Mouse (Mus musculus): ENCODE results near the gene Siah2. TPM values are rescaled to one million over a fixed set of nuclear protein-coding genes. Genes with fewer than 3 reads are reported as not detected.

Siah2 gene
- polyA plus RNA-seq (2015; fragmentation: Nextera tagmentation; extraction: Ambion mirVana): 8.1 and 8.3 TPM in 2 replicates

GRCm38 (mm10) chr3:58691997-58692721, at the start of gene Siah2:
Gene Siah2, minus strand, starts transcription at chr3:58692400.
- peaks cover 9% of the 10 kb centered on the region; the same call in 1 of the 2 replicates for H3K27me3 ChIP-seq
- under 1% methylated on average over 65 of the region's 87 CpGs for WGBS
- H3K9ac ChIP-seq: peak within 1 kb of the TSS; percentile 93
- no peaks in the 10 kb centered on the region for H3K9me3 ChIP-seq
- peak within 1 kb of the TSS; percentile 84 for H3K4me3 ChIP-seq
- peak within 1 kb of the TSS; percentile 92 for H3K27ac ChIP-seq
- H3K4me1 ChIP-seq (replicated peaks): peaks cover 22% of the 10 kb centered on the region
- no peaks in the 10 kb centered on the region for H3K36me3 ChIP-seq
- ATAC-seq (ENCODE audit: low FRiP score): peak; percentile 98
- H3K4me2 ChIP-seq: peak within 1 kb of the TSS; percentile 86

DNA sequence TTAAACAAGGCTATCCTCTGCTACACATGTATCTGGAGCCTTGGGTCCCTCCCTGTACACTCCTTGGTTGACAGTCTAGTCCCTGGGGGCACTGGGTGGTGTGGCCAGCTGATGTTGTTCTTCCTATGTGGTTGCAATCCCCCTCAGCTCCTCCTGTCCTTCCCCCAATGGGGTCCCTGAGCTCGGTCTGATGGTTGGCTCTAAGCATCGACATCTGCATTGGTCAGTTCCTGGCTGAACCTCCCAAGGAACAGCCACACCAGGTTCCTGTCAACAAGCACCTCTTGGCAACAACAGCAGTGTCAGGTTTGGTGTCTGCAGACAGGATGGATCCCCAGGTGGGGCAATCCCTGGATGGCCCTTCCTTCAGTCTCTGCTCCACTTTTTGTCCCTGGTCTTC, 47.3 kb upstream of the Siah2 start:
- no peaks in the 10 kb centered on the region for H3K9me3 ChIP-seq

DNA sequence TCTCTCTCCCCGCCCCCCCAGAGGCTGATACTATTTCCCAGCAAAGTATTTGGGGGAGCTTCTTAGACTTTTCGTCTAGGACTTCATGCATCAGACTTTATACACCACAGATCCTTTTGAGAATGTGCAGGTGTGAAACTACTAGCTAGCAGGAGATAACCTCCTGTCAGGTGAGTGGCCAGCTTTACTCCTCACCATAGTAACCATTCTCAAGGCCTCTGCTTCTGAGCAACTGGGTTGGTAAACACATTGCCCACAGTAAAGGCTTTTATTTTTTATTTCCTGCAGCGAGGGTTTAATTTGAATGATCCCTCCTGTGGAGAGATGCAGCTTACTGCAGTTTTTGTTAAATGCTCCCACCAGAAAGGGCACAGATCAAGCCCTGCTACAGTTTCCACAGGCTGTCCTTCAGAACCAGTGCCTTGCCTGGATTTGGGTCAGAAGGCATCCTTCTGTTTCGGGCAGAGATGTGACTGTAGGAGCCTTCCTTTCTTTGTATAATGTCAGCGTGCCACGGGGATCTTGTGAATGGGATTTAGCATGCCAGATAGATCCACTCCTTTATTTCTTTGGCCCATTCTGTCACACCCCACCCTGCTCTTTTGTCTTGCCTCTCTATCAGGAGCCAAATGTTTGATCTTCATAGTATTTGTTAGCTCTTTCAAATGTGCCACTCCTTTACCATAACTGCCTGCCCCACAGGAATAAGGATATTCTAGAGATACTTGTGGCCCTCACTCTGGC, 46.3 kb upstream of the Siah2 start:
- no peaks in the 10 kb centered on the region for H3K9me3 ChIP-seq
- ATAC-seq (ENCODE audit: low FRiP score): no peak
- no peak overlapping the region for H3K9ac ChIP-seq
- H3K27ac ChIP-seq: peak overlapping the region; percentile 23; the same call in 1 of the 2 replicates
- peaks cover 8% of the 10 kb centered on the region for H3K4me1 ChIP-seq (replicated peaks)
- 16% methylated on average over 6 of the region's 6 CpGs for WGBS
- no peak overlapping the region for H3K4me2 ChIP-seq
- no peak overlapping the region for H3K4me3 ChIP-seq
- no peaks in the 10 kb centered on the region for H3K36me3 ChIP-seq
- no peaks in the 10 kb centered on the region for H3K27me3 ChIP-seq

More for the DNA sequence above, 47.3 kb upstream of the Siah2 start:
- no peak for ATAC-seq (ENCODE audit: low FRiP score)
- Histone ChIP-seq H3K4me2 (no peak overlapping the region), H3K27ac (no peak overlapping the region), H3K4me3 (no peak overlapping the region), H3K4me1 (replicated peaks) (peaks cover 8% of the 10 kb centered on the region), H3K36me3 (no peaks in the 10 kb centered on the region), H3K27me3 (no peaks in the 10 kb centered on the region), H3K9ac (no peak overlapping the region)
- WGBS: 72% methylated on average over 2 of the region's 2 CpGs

- ATAC-seq (ENCODE audit: low FRiP score): no peak
- H3K4me3 ChIP-seq: no peak overlapping the region
- H3K27me3 ChIP-seq: no peaks in the 10 kb centered on the region
- H3K4me2 ChIP-seq: no peak overlapping the region
- peaks cover 5% of the 10 kb centered on the region for H3K4me1 ChIP-seq (replicated peaks)
- no peak overlapping the region for H3K9ac ChIP-seq
- no peaks in the 10 kb centered on the region for H3K9me3 ChIP-seq
- 72% methylated on average over 5 of the region's 5 CpGs for WGBS
- no peaks in the 10 kb centered on the region for H3K36me3 ChIP-seq
- H3K27ac ChIP-seq: no peak overlapping the region
Measured at GRCm38 (mm10) chr3:58731520-58731919, 39.3 kb upstream of the Siah2 start.

DNA sequence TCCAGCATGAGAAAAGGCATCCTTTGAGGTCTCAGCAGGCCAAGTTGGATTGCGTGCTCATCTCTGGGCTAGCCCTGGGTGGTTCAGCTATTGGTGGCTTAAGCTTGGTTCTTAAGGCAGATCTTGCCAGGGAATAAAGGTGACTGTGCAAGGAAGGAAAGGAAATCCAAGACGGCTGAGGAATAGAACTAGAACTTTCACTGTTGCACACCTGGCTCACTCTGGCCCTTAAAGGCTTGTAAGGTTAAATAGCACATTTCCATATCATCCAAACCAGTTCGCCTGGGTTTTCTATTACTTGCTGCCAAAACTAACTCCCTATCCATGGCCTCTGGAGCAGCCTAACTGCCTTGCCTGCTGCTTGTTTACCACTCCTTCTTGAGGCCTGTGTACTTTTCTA, 38.4 kb upstream of the Siah2 start:
- H3K9ac ChIP-seq: no peak overlapping the region
- H3K36me3 ChIP-seq: no peaks in the 10 kb centered on the region
- peaks cover 5% of the 10 kb centered on the region for H3K4me1 ChIP-seq (replicated peaks)
- WGBS: 79% methylated on average over 3 of the region's 3 CpGs
- H3K9me3 ChIP-seq: no peaks in the 10 kb centered on the region
- no peaks in the 10 kb centered on the region for H3K27me3 ChIP-seq
- no peak for ATAC-seq (ENCODE audit: low FRiP score)
- H3K4me2 ChIP-seq: no peak overlapping the region
- no peak overlapping the region for H3K4me3 ChIP-seq
- no peak overlapping the region for H3K27ac ChIP-seq

- ATAC-seq (ENCODE audit: low FRiP score): no peak
- no peaks in the 10 kb centered on the region for H3K27me3 ChIP-seq
- H3K4me1 ChIP-seq (replicated peaks): peaks cover 5% of the 10 kb centered on the region
Measured at GRCm38 (mm10) chr3:58729549-58729948, 37.3 kb upstream of the Siah2 start.

DNA sequence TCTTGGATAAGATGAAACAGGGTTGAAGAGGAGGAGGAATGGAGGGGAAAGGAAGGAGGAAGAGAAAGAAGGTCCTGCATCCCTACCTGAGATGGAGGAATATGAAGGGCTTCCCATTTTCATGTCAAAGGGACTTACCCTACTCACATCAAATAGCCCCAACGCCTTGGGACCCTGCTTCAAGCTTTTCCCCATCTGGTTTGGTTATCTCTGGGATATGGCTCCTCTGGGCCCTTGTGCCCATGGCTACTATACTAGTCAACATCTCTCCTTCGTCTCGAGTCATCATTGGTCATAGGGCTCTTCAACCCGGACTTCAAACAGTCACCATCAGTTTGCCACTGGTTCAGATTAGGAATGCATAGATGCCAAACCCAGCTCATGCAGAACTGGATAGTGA, 35.4 kb upstream of the Siah2 start:
- H3K27me3 ChIP-seq: no peaks in the 10 kb centered on the region
- no peaks in the 10 kb centered on the region for H3K9me3 ChIP-seq
- ATAC-seq (ENCODE audit: low FRiP score): no peak
- WGBS: 90% methylated on average over 4 of the region's 4 CpGs
- H3K4me1 ChIP-seq (replicated peaks): peaks cover 5% of the 10 kb centered on the region
- H3K27ac ChIP-seq: no peak overlapping the region
- H3K4me3 ChIP-seq: no peak overlapping the region
- no peaks in the 10 kb centered on the region for H3K36me3 ChIP-seq
- H3K4me2 ChIP-seq: no peak overlapping the region
- H3K9ac ChIP-seq: no peak overlapping the region

More at GRCm38 (mm10) chr3:58729549-58729948, 37.3 kb upstream of the Siah2 start:
- Histone ChIP-seq H3K9me3 (no peaks in the 10 kb centered on the region), H3K36me3 (no peaks in the 10 kb centered on the region), H3K9ac (no peak overlapping the region), H3K27ac (0 out of 2 replicates have a peak overlapping the region, but pooled peaks have one; percentile 12), H3K4me3 (no peak overlapping the region), H3K4me2 (no peak overlapping the region)

- H3K4me2 ChIP-seq: no peak overlapping the region
- H3K27me3 ChIP-seq: no peaks in the 10 kb centered on the region
- no peaks in the 10 kb centered on the region for H3K9me3 ChIP-seq
- no peak overlapping the region for H3K4me3 ChIP-seq
- H3K9ac ChIP-seq: no peak overlapping the region
- 53% methylated on average over 3 of the region's 3 CpGs for WGBS
- H3K4me1 ChIP-seq (replicated peaks): peaks cover 5% of the 10 kb centered on the region
- no peak for ATAC-seq (ENCODE audit: low FRiP score)
- H3K27ac ChIP-seq: no peak overlapping the region
- no peaks in the 10 kb centered on the region for H3K36me3 ChIP-seq
Measured at GRCm38 (mm10) chr3:58727012-58727411, 34.8 kb upstream of the Siah2 start.

DNA sequence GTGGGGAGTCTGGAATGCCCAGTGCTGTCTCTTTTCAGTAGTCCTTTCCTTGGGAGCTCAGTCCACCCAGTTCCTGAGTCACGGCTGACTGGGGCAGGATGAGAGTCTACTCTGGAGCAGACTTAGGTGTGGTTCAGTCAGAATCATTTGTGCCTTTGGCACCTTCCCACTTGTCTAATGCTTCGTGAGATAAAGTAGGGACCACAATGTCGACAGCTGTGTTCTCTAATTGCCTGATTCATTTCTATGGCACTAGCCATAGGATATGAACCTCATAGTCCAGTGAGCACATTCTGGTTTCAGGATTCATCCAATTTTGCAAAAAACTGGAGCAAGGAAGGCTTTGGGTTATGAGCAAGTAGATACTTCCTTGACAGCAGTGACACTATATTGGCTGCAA, 34.2 kb upstream of the Siah2 start:
- Histone ChIP-seq H3K27me3 (no peaks in the 10 kb centered on the region), H3K4me2 (no peak overlapping the region), H3K9me3 (no peaks in the 10 kb centered on the region), H3K4me3 (no peak overlapping the region), H3K27ac (no peak overlapping the region), H3K36me3 (no peaks in the 10 kb centered on the region), H3K9ac (no peak overlapping the region), H3K4me1 (replicated peaks) (peaks cover 5% of the 10 kb centered on the region)
- WGBS: 84% methylated on average over 3 of the region's 3 CpGs
- no peak for ATAC-seq (ENCODE audit: low FRiP score)

- Histone ChIP-seq H3K27me3 (no peaks in the 10 kb centered on the region), H3K27ac (no peak overlapping the region), H3K9me3 (no peaks in the 10 kb centered on the region), H3K9ac (no peak overlapping the region), H3K4me3 (no peak overlapping the region), H3K4me2 (no peak overlapping the region), H3K36me3 (no peaks in the 10 kb centered on the region), H3K4me1 (replicated peaks) (peaks cover 5% of the 10 kb centered on the region)
- no peak for ATAC-seq (ENCODE audit: low FRiP score)
Measured at GRCm38 (mm10) chr3:58724815-58725214, 32.6 kb upstream of the Siah2 start.

DNA sequence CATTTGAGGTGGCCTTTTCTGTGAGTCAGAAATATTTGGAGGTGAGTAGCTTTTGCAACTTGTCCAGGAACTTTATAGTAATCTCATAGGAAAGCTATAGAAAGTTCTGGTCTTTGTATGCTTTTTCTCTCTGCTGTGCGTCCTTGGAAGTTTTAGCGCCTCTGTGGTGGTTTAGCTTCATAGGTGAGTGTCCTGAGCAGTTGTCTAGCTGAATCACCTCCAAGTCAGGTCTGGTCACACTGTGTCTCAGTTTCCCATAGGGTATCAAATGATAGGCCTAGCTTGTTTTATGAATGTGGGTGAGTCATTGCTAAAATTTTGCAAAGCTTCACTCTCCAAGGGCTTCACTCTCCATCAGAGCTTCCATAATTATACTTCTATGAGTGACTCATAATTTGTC, 31.5 kb upstream of the Siah2 start:
- no peak overlapping the region for H3K9ac ChIP-seq
- 98% methylated on average over 2 of the region's 2 CpGs for WGBS

DNA sequence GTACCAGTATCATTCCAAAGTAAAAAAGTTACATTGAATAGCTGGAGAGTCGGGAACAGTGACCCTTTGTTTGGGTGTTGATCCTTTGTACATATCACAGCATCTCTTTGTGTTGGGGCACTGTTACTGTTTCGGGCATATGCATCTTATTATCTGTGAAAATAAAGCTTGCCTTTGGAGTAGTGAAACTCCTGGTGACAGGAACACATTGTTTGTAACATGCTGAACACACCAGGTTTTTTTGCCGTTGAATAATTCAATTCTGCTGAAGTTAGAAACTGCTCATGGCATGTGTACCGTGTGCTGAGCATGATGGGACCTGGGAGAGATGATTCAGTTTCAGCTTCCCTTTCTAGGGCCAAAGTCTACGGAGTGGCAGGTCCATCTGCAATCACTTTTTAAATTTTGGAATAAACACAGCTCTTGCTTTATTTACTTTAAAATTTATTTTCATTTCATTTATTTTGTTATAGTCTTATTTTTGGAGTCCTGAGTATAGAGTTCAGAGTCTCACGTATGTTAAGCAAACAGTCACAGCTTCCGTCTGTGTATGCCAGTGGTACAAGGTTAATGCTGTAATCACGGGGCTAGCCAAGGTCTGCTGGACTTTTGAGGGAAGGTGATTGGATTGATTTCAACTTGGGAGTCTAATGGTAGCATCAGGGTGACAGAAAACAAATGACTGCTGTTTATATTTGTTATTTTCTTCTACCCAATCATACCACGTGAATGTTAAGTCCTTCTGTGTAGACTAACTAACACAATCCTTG, 27.4 kb upstream of the Siah2 start:
- no peak for ATAC-seq (ENCODE audit: low FRiP score)
- no peak overlapping the region for H3K4me2 ChIP-seq
- no peaks in the 10 kb centered on the region for H3K4me1 ChIP-seq (replicated peaks)
- H3K4me3 ChIP-seq: no peak overlapping the region
- no peaks in the 10 kb centered on the region for H3K9me3 ChIP-seq
- no peak overlapping the region for H3K27ac ChIP-seq
- 60% methylated on average over 9 of the region's 9 CpGs for WGBS
- H3K9ac ChIP-seq: no peak overlapping the region
- H3K27me3 ChIP-seq: no peaks in the 10 kb centered on the region
- no peaks in the 10 kb centered on the region for H3K36me3 ChIP-seq

More for the DNA sequence above, 31.5 kb upstream of the Siah2 start:
- no peak overlapping the region for H3K4me2 ChIP-seq
- H3K36me3 ChIP-seq: no peaks in the 10 kb centered on the region
- H3K27me3 ChIP-seq: no peaks in the 10 kb centered on the region
- H3K4me1 ChIP-seq (replicated peaks): no peaks in the 10 kb centered on the region
- no peak for ATAC-seq (ENCODE audit: low FRiP score)
- no peaks in the 10 kb centered on the region for H3K9me3 ChIP-seq
- no peak overlapping the region for H3K27ac ChIP-seq
- H3K4me3 ChIP-seq: no peak overlapping the region
